Mouse (Mus musculus): ENCODE data around the gene Fgfr2.

DNA sequence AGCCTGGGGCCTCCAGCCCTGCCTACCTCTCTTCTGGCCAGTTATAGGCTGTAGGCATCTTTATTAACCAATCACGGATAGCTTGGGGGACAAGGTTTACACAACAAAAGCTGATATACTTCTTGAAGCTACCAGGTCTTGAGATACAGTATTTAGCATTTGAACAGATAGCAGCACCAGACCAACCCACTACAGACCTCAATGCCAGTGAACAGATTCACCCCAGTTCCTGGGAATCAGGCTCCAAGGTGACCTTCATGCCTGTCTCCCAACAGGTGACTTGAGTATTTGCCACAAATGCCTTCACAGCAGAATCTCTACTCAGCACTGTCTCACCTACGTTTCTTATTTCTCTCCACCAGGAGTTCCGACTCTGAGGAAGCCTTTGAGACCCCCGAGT, 2406.8 kb downstream of the Fgfr2 start:
- TF ChIP-seq CTCF (conservative IDR thresholded peaks at IDR 0.05; ENCODE audit: insufficient read depth, insufficient read length, low read depth, low read length) (no peak), POLR2A (IDR thresholded peaks at IDR 0.05; ENCODE audit: low read depth, low read length) (no peak)

All from kidney, adult 2 months (tissue).